Mouse (Mus musculus) monocyte, adult 2 months (primary cell): ENCODE data around the gene Capn12.
A peak's percentile ranks its signal among the peaks of the same experiment; 100 is the strongest.

Experiments used
- DNase-seq, 2 experiments: peaks; one replicate each; pipeline ENCODE4 v3.0.0; 2022; ENCODE audit warnings: low spot score in 2 of 2, low read depth in 1 of 2

Gene Capn12

GRCm38 (mm10) chr7:28881199-28881598 lies at the start of gene Capn12:
Gene Capn12 (plus strand): TSS chr7:28881422.
- no peak for DNase-seq

GRCm38 (mm10) chr7:28832137-28832536 lies 49.1 kb upstream of the Capn12 start:
- DNase-seq, result no peak

GRCm38 (mm10) chr7:28833723-28834347 lies 47.4 kb upstream of the Capn12 start, which contains the start of gene Lgals4:
Gene Lgals4 (plus strand): TSS chr7:28833854.
- DNase-seq, result no peak

GRCm38 (mm10) chr7:28836936-28837335 lies 44.3 kb upstream of the Capn12 start:
- no peak for DNase-seq

GRCm38 (mm10) chr7:28838331-28838730 lies 42.9 kb upstream of the Capn12 start:
- no peak for DNase-seq

GRCm38 (mm10) chr7:28847273-28847672 lies 33.9 kb upstream of the Capn12 start:
- DNase-seq, result no peak

GRCm38 (mm10) chr7:28849700-28850236 lies 31.5 kb upstream of the Capn12 start:
- DNase-seq, result no peak

- DNase-seq, result no peak
Observed at GRCm38 (mm10) chr7:28850642-28851041, 30.6 kb upstream of the Capn12 start.

- DNase-seq, result no peak
Observed at GRCm38 (mm10) chr7:28859953-28860352, 21.3 kb upstream of the Capn12 start.

- no peak for DNase-seq
Observed at GRCm38 (mm10) chr7:28860898-28861297, 20.3 kb upstream of the Capn12 start.

GRCm38 (mm10) chr7:28862817-28863499 lies 18.3 kb upstream of the Capn12 start:
- no peak for DNase-seq

- DNase-seq, result no peak
Observed at GRCm38 (mm10) chr7:28863540-28863939, 17.7 kb upstream of the Capn12 start, which contains the start of gene Lgals7. Gene Lgals7 (plus strand): TSS chr7:28863853.

- no peak for DNase-seq
Observed at GRCm38 (mm10) chr7:28864288-28864750, 16.9 kb upstream of the Capn12 start.

- peak; percentile 45 to 72 for DNase-seq
Observed at GRCm38 (mm10) chr7:28865481-28866300, 15.5 kb upstream of the Capn12 start.

- DNase-seq, result no peak
Observed at GRCm38 (mm10) chr7:28866769-28867507, 14.3 kb upstream of the Capn12 start.

- DNase-seq, result peak; percentile 17 to 59
Observed at GRCm38 (mm10) chr7:28867508-28868340, 13.5 kb upstream of the Capn12 start.

- no peak for DNase-seq
Observed at GRCm38 (mm10) chr7:28870901-28871664, 10.1 kb upstream of the Capn12 start.

GRCm38 (mm10) chr7:28874565-28874964 lies 6.7 kb upstream of the Capn12 start:
- no peak for DNase-seq

- DNase-seq, result no peak
Observed at GRCm38 (mm10) chr7:28876099-28876498, 5.1 kb upstream of the Capn12 start.
